Mouse (Mus musculus): ENCODE measurements around the gene Camk2d.

DNA sequence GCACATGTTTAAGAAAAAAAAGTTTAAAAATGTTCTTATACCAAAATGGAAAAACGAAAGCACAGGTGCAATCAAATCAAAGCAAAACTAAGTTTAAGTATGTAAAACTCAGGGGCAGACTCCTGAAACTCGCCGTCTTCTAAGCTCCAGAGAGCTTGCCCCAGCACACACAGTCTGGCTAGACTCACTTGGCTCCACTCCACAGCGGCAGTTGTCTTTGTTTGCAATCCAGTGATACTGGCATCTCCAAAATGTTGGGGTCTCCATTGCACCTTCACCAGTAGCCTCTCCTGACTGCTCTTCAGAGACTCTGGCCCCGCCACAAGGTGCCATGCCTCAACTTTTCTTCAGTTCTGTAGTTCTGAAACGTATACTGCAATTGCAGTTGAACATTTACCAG is 24.1 kb downstream of the Camk2d start:
- TF ChIP-seq CTCF (IDR thresholded peaks at IDR 0.05; ENCODE audit: control insufficient read depth, insufficient read depth, low read length) (no peak), POLR2A (IDR thresholded peaks at IDR 0.05; ENCODE audit: borderline replicate concordance, control insufficient read depth, low read depth, low read length) (no peak)
